Mouse (Mus musculus): ENCODE measurements around the gene Sec14l1.
A peak's percentile ranks its signal among the peaks of the same experiment; 100 is the strongest.

Sec14l1 gene

GRCm38 (mm10) chr11:117194475-117194937, 79.5 kb downstream of the Sec14l1 start:
- DNase-seq = no peak

DNA sequence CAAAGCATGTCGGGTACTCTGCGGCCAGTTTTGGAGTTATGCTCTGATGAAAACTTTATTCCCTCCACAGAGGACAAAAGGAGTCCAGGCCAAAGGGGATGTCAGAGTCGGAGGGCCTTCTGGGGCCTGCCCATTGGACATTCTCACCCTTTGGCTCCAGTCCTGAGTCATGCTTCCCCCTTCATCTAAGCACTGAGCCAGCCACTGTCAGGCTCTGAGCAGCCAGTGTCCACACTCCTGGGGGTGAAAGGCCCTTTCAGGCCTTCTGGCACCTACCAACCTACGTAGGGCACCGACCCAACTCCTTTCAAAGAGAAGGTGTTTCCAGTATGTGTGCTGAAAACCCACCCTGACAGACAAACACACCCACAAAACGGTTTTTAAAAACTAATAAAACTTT, 80.6 kb downstream of the Sec14l1 start:
- no peak for DNase-seq

DNA sequence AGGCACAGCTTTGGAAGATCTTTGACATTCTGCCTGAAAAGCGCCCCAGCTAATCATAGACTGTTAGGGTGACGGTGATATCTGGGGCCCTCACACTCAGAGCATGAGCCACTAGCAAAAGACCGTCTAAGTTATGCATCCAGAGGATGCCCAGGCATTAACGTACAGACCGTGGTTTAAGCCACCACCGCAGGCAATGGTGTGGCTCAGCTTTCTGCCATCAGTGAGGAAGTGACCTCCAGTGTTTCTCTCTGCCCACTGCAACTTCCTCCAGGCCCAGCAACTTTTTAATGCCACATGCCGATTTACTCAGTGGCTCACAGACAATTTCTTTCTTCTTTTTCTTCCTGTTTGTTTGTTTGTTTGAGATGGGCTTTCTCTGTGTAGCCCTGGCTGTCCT, 81.7 kb downstream of the Sec14l1 start:
- no peak for DNase-seq

DNA sequence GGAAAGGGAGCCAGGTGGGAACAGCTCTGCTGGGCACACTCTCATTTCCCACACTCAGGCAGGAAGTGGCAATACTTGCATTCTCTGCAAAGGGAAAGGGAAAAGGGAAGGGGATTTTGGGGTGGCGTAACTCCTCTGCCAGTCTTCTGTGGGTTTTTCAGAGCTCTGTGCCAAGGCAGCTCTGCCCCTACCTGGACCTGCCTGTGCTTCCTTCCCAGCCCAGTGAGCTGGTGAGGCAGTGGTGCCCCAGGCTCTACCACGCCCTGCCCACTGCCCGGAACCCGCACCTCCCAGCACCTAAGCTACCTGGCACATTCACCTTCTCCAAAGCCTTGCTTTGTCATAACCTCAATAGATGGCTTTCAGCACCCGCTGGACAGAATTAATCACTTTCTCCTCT, 83.2 kb downstream of the Sec14l1 start:
- no peak for DNase-seq

GRCm38 (mm10) chr11:117199282-117200175, 84.6 kb downstream of the Sec14l1 start, which contains the start of gene Sept9:
Sept9 (plus strand) TSS chr11:117199661.
- DNase-seq = peak; percentile 23

- no peak for DNase-seq
Observed at GRCm38 (mm10) chr11:117201846-117202245, 86.9 kb downstream of the Sec14l1 start.

- no peak for DNase-seq
Observed at GRCm38 (mm10) chr11:117204606-117205005, 89.6 kb downstream of the Sec14l1 start.

GRCm38 (mm10) chr11:117205042-117205441, 90.1 kb downstream of the Sec14l1 start:
- DNase-seq = no peak

GRCm38 (mm10) chr11:117205447-117205846, 90.5 kb downstream of the Sec14l1 start:
- DNase-seq = no peak

DNA sequence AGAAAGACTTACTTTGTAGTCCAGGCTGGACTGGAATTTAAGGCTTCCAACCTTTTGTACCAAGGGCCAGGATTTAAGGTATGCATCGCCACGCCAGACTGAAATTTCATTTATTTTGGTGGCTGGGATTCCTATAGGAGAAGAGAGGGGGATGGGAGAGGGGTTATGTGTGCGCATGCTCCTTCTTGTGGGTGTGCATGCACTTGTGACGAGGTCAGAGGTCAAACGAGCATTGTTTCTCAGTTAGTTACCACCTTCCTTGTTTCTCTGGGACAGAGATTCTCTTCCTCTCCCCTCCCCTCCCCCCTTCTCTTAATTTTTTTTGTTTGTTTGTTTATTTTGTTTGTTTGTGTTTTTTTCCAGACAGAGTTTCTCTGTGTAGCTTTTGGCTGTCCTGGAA, 92.5 kb downstream of the Sec14l1 start:
- DNase-seq = no peak

GRCm38 (mm10) chr11:117208151-117208673, 93.2 kb downstream of the Sec14l1 start:
- no peak for DNase-seq
